23 mouse cellular contexts compared by ENCODE assay signal in genomic region chr4:126563798-126564197, GRCm38 (mm10). TPM values are rescaled to one million over a fixed set of nuclear protein-coding genes. Genes with fewer than 3 reads are reported as not detected.
DNase-seq lines count a peak whose midpoint lies in the region; ATAC-seq and TF ChIP-seq lines count a peak whose summit lies in the region.
"Had no signal": no experiment of that assay in that cellular context is flagged by ENCODE, and none has a peak within 500 bp of the region (broad histone marks: within the 10 kb centered on the region; RNA-seq: fewer than 3 reads in every experiment).

No protein-coding gene starts in this region.

- H3K9me3 ChIP-seq in MEL (replicated peaks; ENCODE audit: insufficient read depth, low read length): no peaks in the 10 kb centered on the region
- H3K9me3 ChIP-seq in hindbrain, postnatal 0 days (ENCODE audit: low read length): no peaks in the 10 kb centered on the region
- H3K9me3 ChIP-seq: embryonic facial prominence, embryonic 13.5 days; embryonic facial prominence, embryonic 15.5 days; forebrain, embryonic 10.5 days; forebrain, embryonic 12.5 days had no signal

- TF ChIP-seq CTCF in MEL (IDR thresholded peaks at IDR 0.05 in 2 of 3, conservative IDR thresholded peaks at IDR 0.05 in 1 of 3; ENCODE audit: control insufficient read depth in 1 of 3, insufficient read depth in 1 of 3, low read depth in 2 of 3, low read length in 3 of 3, poor library complexity in 1 of 3, severe bottlenecking in 1 of 3): no peak
- TF ChIP-seq CTCF in hindbrain, postnatal 0 days (IDR thresholded peaks at IDR 0.05; ENCODE audit: low read depth): no peak

- WGBS in hindbrain, postnatal 0 days: 95% methylated on average over 6 of the region's 6 CpGs

- peaks cover 20 to 24% of the 10 kb centered on the region in 2 experiments for H3K36me3 ChIP-seq in MEL (ENCODE audit: control insufficient read depth in 1 of 2, insufficient read depth in 2 of 2, low read length in 2 of 2)
- H3K36me3 ChIP-seq in hindbrain, postnatal 0 days (ENCODE audit: insufficient read depth, low read length): no peaks in the 10 kb centered on the region

- no peak overlapping the region for H3K4me3 ChIP-seq in MEL (ENCODE audit: control insufficient read depth in 1 of 2, insufficient read depth in 1 of 2, low read depth in 2 of 2, low read length in 2 of 2)
- no peak overlapping the region for H3K4me3 ChIP-seq in hindbrain, postnatal 0 days (ENCODE audit: low read length)
- H3K4me3 ChIP-seq: embryonic facial prominence, embryonic 13.5 days; embryonic facial prominence, embryonic 15.5 days; erythroblast, embryonic 14.5 days; forebrain, embryonic 10.5 days; forebrain, embryonic 12.5 days had no signal

- TF ChIP-seq EP300 in MEL (IDR thresholded peaks at IDR 0.05; ENCODE audit: low read depth in 1 of 2, low read length in 2 of 2): peak; percentile 49 to 54; a peak in 2 of 4 replicates

- DNase-seq in MEL (ENCODE audit: low read depth, low spot score): peak; percentile 89
- no peak for DNase-seq in cerebellum, postnatal 4 days (ENCODE audit: low spot score in 2 of 2)
- no peak for DNase-seq in urinary bladder, adult 2 months (ENCODE audit: low spot score)
- no peak for DNase-seq in hindbrain, postnatal 0 days (ENCODE audit: low spot score)
- DNase-seq: adrenal gland, adult 8-10 months; adrenal gland, postnatal 14 days; adrenal gland, postnatal 36 days; cerebellum, adult 11-12 months; cerebellum, adult 2 months; cerebellum, adult 9-10 months; cerebellum, postnatal 10 days; cerebellum, postnatal 25 days; embryo, embryonic 11 days had no signal

- no peak overlapping the region for H3K9ac ChIP-seq in MEL (ENCODE audit: control insufficient read depth, low read depth, low read length, poor library complexity, severe bottlenecking)
- H3K9ac ChIP-seq in hindbrain, postnatal 0 days (replicated peaks; ENCODE audit: low read length): no peak overlapping the region
- H3K9ac ChIP-seq: embryonic facial prominence, embryonic 13.5 days; embryonic facial prominence, embryonic 15.5 days; forebrain, embryonic 12.5 days had no signal

- peaks cover 8 to 10% of the 10 kb centered on the region in 2 experiments for H3K4me1 ChIP-seq in MEL (ENCODE audit: control insufficient read depth in 1 of 2, insufficient read depth in 2 of 2, low read length in 2 of 2)
- H3K4me1 ChIP-seq in hindbrain, postnatal 0 days (ENCODE audit: insufficient read depth, low read length): no peaks in the 10 kb centered on the region
- H3K4me1 ChIP-seq: embryonic facial prominence, embryonic 13.5 days; embryonic facial prominence, embryonic 15.5 days; forebrain, embryonic 10.5 days; forebrain, embryonic 12.5 days had no signal

- no peaks in the 10 kb centered on the region for H3K27me3 ChIP-seq in MEL (ENCODE audit: control insufficient read depth in 1 of 2, insufficient read depth in 2 of 2, low read length in 2 of 2)
- no peaks in the 10 kb centered on the region for H3K27me3 ChIP-seq in hindbrain, postnatal 0 days (ENCODE audit: insufficient read depth, low read length)
- H3K27me3 ChIP-seq: embryonic facial prominence, embryonic 13.5 days; embryonic facial prominence, embryonic 15.5 days; forebrain, embryonic 12.5 days; Patski had no signal

- H3K27ac ChIP-seq in MEL (ENCODE audit: control insufficient read depth, low read depth, low read length): peak overlapping the region; percentile 85
- no peak overlapping the region for H3K27ac ChIP-seq in hindbrain, postnatal 0 days
- H3K27ac ChIP-seq: embryonic facial prominence, embryonic 13.5 days; embryonic facial prominence, embryonic 15.5 days; forebrain, embryonic 10.5 days; forebrain, embryonic 12.5 days had no signal

- peaks cover 12% of the 10 kb centered on the region for H3K79me2 ChIP-seq in MEL (ENCODE audit: control insufficient read depth, insufficient read depth, low read length, poor library complexity)

- TF ChIP-seq POLR2A in MEL (IDR thresholded peaks at IDR 0.05; ENCODE audit: control insufficient read depth in 1 of 2, insufficient read depth in 1 of 2, low read depth in 1 of 2, low read length in 2 of 2, poor library complexity in 1 of 2): no peak

- no peak for TF ChIP-seq RAD21 in MEL (IDR thresholded peaks at IDR 0.05; ENCODE audit: low read depth, low read length)

- no peak overlapping the region for H3K4me2 ChIP-seq in hindbrain, postnatal 0 days (ENCODE audit: low read depth, low read length)
- H3K4me2 ChIP-seq: embryonic facial prominence, embryonic 13.5 days; embryonic facial prominence, embryonic 15.5 days; forebrain, embryonic 12.5 days had no signal

- ATAC-seq in CD4-positive, CD25-positive, alpha-beta regulatory T cell, adult 4 months: peak; percentile 47
- no peak for ATAC-seq in hindbrain, postnatal 0 days
- ATAC-seq: activated CD4-positive, CD25-positive, alpha-beta regulatory T cell, adult 4 months; forebrain, embryonic 14.5 days; forebrain, embryonic 16.5 days; Patski had no signal

TF ChIP-seq in MEL, 35 proteins besides CTCF, POLR2A, EP300 and RAD21:
- TF ChIP-seq GABPA (IDR thresholded peaks at IDR 0.05; ENCODE audit: low read depth, low read length): no peak
- TF ChIP-seq RCOR1 (IDR thresholded peaks at IDR 0.05; ENCODE audit: low read depth, low read length): peak; percentile 19; the same call in 1 of the 2 replicates
- TF ChIP-seq BHLHE40 (IDR thresholded peaks at IDR 0.05; ENCODE audit: borderline replicate concordance, low read depth, low read length): no peak
- no peak for TF ChIP-seq ZMIZ1 (IDR thresholded peaks at IDR 0.05; ENCODE audit: low read depth, low read length)
- no peak for TF ChIP-seq POLR2AphosphoS5 (IDR thresholded peaks at IDR 0.05; ENCODE audit: borderline replicate concordance, low read depth, low read length)
- no peak for TF ChIP-seq POLR2AphosphoS2 (IDR thresholded peaks at IDR 0.05; ENCODE audit: low read length)
- no peak for TF ChIP-seq ELF1 (IDR thresholded peaks at IDR 0.05; ENCODE audit: low read depth, low read length)
- no peak for TF ChIP-seq MYB (IDR thresholded peaks at IDR 0.05; ENCODE audit: low read depth, low read length)
- peak; percentile 49; the same call in 1 of the 2 replicates for TF ChIP-seq MXI1 (IDR thresholded peaks at IDR 0.05; ENCODE audit: low read depth, low read length)
- TF ChIP-seq SIN3A (IDR thresholded peaks at IDR 0.05; ENCODE audit: low read length): peak; percentile 78
- peak; percentile 72 for TF ChIP-seq GATA1 (IDR thresholded peaks at IDR 0.05; ENCODE audit: low read depth, low read length)
- no peak for TF ChIP-seq UBTF (IDR thresholded peaks at IDR 0.05; ENCODE audit: borderline replicate concordance, insufficient read depth, low read depth, low read length)
- TF ChIP-seq MYC (IDR thresholded peaks at IDR 0.05; ENCODE audit: low read depth, low read length): 0 out of 2 replicates have a peak, but pooled peaks have one; percentile 36
- peak; percentile 47 for TF ChIP-seq ZNF384 (IDR thresholded peaks at IDR 0.05; ENCODE audit: low read depth, low read length)
- peak; percentile 52; the same call in 1 of the 2 replicates for TF ChIP-seq ETS1 (IDR thresholded peaks at IDR 0.05; ENCODE audit: low read depth, low read length)
- no peak for TF ChIP-seq ZC3H11A (IDR thresholded peaks at IDR 0.05; ENCODE audit: low read depth, low read length)
TF ChIP-seq in MEL: peak in this region for 7.

RNA-seq across cellular contexts. Expression of gene Clspn, which starts 7.1 kb away (rescaled TPM):
- polyA plus RNA-seq in CD4-positive, CD25-positive, alpha-beta regulatory T cell, adult 4 months (2017; shearing (Covaris generic)): 1 to 10 TPM; 3.3 to 4.1 TPM
- 42.0 and 46.9 TPM in 2 replicates for total RNA-seq in MEL (2012; rRNA removed)
- 100 to 1,000 TPM in 1 of 2 experiments, 10 to 100 TPM in 1; 64.0 to 618 TPM for polyA plus RNA-seq in MEL (2012; ENCODE audit: insufficient read depth in 1 of 2, insufficient read length in 2 of 2, low read depth in 1 of 2, low replicate concordance in 2 of 2, missing spikeins in 1 of 2)
- 0.74 and 0.81 TPM in 2 replicates for polyA plus RNA-seq in urinary bladder, adult 2 months (2012; rRNA removed)
- 2.0 and 6.3 TPM in 2 replicates for total RNA-seq in hindbrain, postnatal 0 days (2014; rRNA removed)
- 5.9 and 8.7 TPM in 2 replicates for polyA plus RNA-seq in hindbrain, postnatal 0 days (2015; fragmentation: Nextera tagmentation; extraction: Ambion mirVana)

RNA-seq across cellular contexts. Expression of gene Ago4, which starts 30.5 kb away (rescaled TPM):
- under 1 TPM in 1 of 2 experiments, not detected in 1; 0.09 TPM for polyA plus RNA-seq in CD4-positive, CD25-positive, alpha-beta regulatory T cell, adult 4 months (2017; shearing (Covaris generic))
- total RNA-seq in MEL (2012; rRNA removed): 0.39 and 0.42 TPM in 2 replicates
- 1 to 10 TPM in 1 of 2 experiments, not detected in 1; 1.8 TPM for polyA plus RNA-seq in MEL (2012; ENCODE audit: insufficient read depth in 1 of 2, insufficient read length in 2 of 2, low read depth in 1 of 2, low replicate concordance in 2 of 2, missing spikeins in 1 of 2)
- 4.8 and 5.3 TPM in 2 replicates for polyA plus RNA-seq in urinary bladder, adult 2 months (2012; rRNA removed)
- 6.7 and 9.7 TPM in 2 replicates for total RNA-seq in hindbrain, postnatal 0 days (2014; rRNA removed)
- polyA plus RNA-seq in hindbrain, postnatal 0 days (2015; fragmentation: Nextera tagmentation; extraction: Ambion mirVana): 3.4 TPM in 2 replicates
- polyA plus RNA-seq: erythroblast, embryonic 14.5 days had no signal

RNA-seq across cellular contexts. Expression of gene 5730409E04Rik, which starts 45.8 kb away (rescaled TPM):
- polyA plus RNA-seq in CD4-positive, CD25-positive, alpha-beta regulatory T cell, adult 4 months (2017; shearing (Covaris generic)): under 1 TPM; 0.36 to 0.82 TPM
- not detected in 2 replicates for total RNA-seq in MEL (2012; rRNA removed)
- not detected for polyA plus RNA-seq in MEL (2012; ENCODE audit: insufficient read depth in 1 of 2, insufficient read length in 2 of 2, low read depth in 1 of 2, low replicate concordance in 2 of 2, missing spikeins in 1 of 2)
- 20.7 and 26.9 TPM in 2 replicates for polyA plus RNA-seq in urinary bladder, adult 2 months (2012; rRNA removed)
- 74.9 and 93.8 TPM in 2 replicates for total RNA-seq in hindbrain, postnatal 0 days (2014; rRNA removed)
- 28.7 and 30.2 TPM in 2 replicates for polyA plus RNA-seq in hindbrain, postnatal 0 days (2015; fragmentation: Nextera tagmentation; extraction: Ambion mirVana)
- polyA plus RNA-seq: erythroblast, embryonic 14.5 days had no signal

Comparison
In these comparisons a context has a peak if more than half of its experiments do, and no peak if none do; other contexts are left out.
1. RNA of gene 5730409E04Rik, which starts 45.8 kb away (polyA plus RNA-seq): 28.7 to 30.2 TPM in hindbrain, postnatal 0 days and 20.7 to 26.9 TPM in urinary bladder, adult 2 months; 0.36 to 0.82 TPM in CD4-positive, CD25-positive, alpha-beta regulatory T cell, adult 4 months and not detected in MEL; every median in the first group is over 10 times any median in the second.